Mouse (Mus musculus) cortical plate, adult 2 months (tissue): ENCODE data around the gene Rpl34.

Experiments used
- CTCF ChIP-seq: fragments of 200-500 bp; IDR thresholded peaks from 2 replicates; pipeline ENCODE4 v1.5.1; 2011; ENCODE audit warnings: mild to moderate bottlenecking, control low read depth, low read length; ENCODE audit not compliant: insufficient read depth; ENCODE audit errors: extremely low read depth
- POLR2A ChIP-seq: fragments of 200-500 bp; IDR thresholded peaks from 2 replicates; pipeline ENCODE4 v1.6.1; 2011; ENCODE audit warnings: mild to moderate bottlenecking, low read length, control low read depth; ENCODE audit not compliant: insufficient read depth; ENCODE audit errors: extremely low read depth

DNA sequence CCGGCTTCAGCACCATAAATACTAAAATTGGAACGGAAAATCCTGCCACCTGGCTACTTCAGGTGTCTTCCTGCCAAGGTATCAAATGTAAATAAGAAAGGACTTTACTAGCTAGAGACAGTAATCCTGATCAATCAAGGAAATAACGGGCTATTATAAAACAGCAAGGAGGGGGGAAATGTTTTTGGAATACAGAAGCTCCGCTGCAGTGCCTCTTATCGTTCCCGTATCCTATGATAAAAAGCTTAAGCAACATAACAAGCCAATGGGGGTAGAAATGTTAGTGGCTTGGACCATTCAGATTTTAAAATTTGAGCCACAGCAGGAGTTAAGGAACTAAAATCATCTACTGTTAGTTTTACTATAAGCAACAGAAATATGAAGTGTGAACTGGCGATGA, 20.1 kb downstream of the Rpl34 start:
- TF ChIP-seq CTCF (no peak), POLR2A (no peak)
